Mouse (Mus musculus) intestine, embryonic 16.5 days (tissue): ENCODE data around the gene Mis12. TPM values are rescaled to one million over a fixed set of nuclear protein-coding genes. Genes with fewer than 3 reads are reported as not detected.

Source experiments
- ATAC-seq: fragments of 200-750 bp; cut with Nextera tagmentation; 2 replicates; pipeline ENCODE4 v1.8.0; 2017; ENCODE audit warnings: moderate TSS enrichment, moderate library complexity
- H3K27ac ChIP-seq: fragments of 300-500 bp; sonication (generic); 2 replicates; pipeline ENCODE4 v1.5.1; 2014; ENCODE audit warnings: mild to moderate bottlenecking, low read length
- H3K27me3 ChIP-seq: fragments of 300-500 bp; sonication (generic); replicated peaks from 2 replicates; pipeline ENCODE4 v1.6.1; 2014; ENCODE audit warnings: low read length, control low read depth, mixed read lengths; ENCODE audit not compliant: control insufficient read depth, insufficient read depth
- H3K36me3 ChIP-seq: fragments of 300-500 bp; sonication (generic); 2 replicates; pipeline ENCODE4 v1.6.1; 2014; ENCODE audit warnings: low read length, control low read depth; ENCODE audit not compliant: control insufficient read depth, insufficient read depth
- H3K4me1 ChIP-seq: fragments of 300-500 bp; sonication (generic); 2 replicates; pipeline ENCODE4 v1.6.1; 2014; ENCODE audit warnings: low read length, control low read depth, mixed read lengths; ENCODE audit not compliant: control insufficient read depth, insufficient read depth
- H3K4me2 ChIP-seq: fragments of 300-500 bp; sonication (generic); 2 replicates; pipeline ENCODE4 v1.6.1; 2014; ENCODE audit warnings: low read depth, low read length, control low read depth
- H3K4me3 ChIP-seq: fragments of 300-500 bp; sonication (generic); 2 replicates; pipeline ENCODE4 v1.5.1; 2014; ENCODE audit warnings: mild to moderate bottlenecking, low read length
- H3K9ac ChIP-seq: fragments of 300-500 bp; sonication (generic); 2 replicates; pipeline ENCODE4 v1.6.1; 2014; ENCODE audit warnings: low read depth, low read length
- H3K9me3 ChIP-seq: fragments of 300-500 bp; sonication (generic); 2 replicates; pipeline ENCODE4 v1.6.1; 2016; ENCODE audit warnings: low read length, control low read depth; ENCODE audit not compliant: control insufficient read depth
- WGBS: fragments of 180-500 bp; shearing (Covaris S2); extraction: QIAGEN DNeasy Blood & Tissue Kit; methylation state at CpG from one replicate; pipeline ENCODE4 v1.1.7; 2014; 5-methylcytosine and 5-hydroxymethylcytosine counted together
- polyA plus RNA-seq: library from polyadenylated mRNA; unstranded; fragments of >200 nt; fragmentation: Nextera tagmentation; extraction: Ambion mirVana; gene quantifications from 2 replicates; pipeline ENCODE4 v1.2.1, GENCODE M21; 2015

The Mis12 gene
- polyA plus RNA-seq, 1 experiment from 2014 or later: 35.2 TPM

GRCm38 (mm10) chr11:71033163-71033761 is 13.9 kb downstream of the Mis12 start, which contains the start of gene 6330403K07Rik:
TSS of gene 6330403K07Rik (minus strand) at chr11:71033513.
- Histone ChIP-seq H3K4me2 (peak within 1 kb of the TSS; percentile 86), H3K4me3 (peak within 1 kb of the TSS; percentile 58), H3K36me3 (no peaks in the 10 kb centered on the region), H3K27me3 (no peaks in the 10 kb centered on the region), H3K9me3 (no peaks in the 10 kb centered on the region), H3K9ac (peak within 1 kb of the TSS; percentile 69), H3K27ac (peak within 1 kb of the TSS; percentile 64), H3K4me1 (no peaks in the 10 kb centered on the region; the same call in 1 of the 2 replicates)
- WGBS: under 1% methylated on average over 29 of the region's 31 CpGs
- peak; percentile 97 for ATAC-seq

GRCm38 (mm10) chr11:71039526-71040298 is 20.3 kb downstream of the Mis12 start:
- no peak overlapping the region for H3K27ac ChIP-seq
- ATAC-seq: no peak
- 92% methylated on average over 5 of the region's 5 CpGs for WGBS
- H3K4me1 ChIP-seq: no peaks in the 10 kb centered on the region
- H3K4me2 ChIP-seq: no peak overlapping the region
- H3K9ac ChIP-seq: no peak overlapping the region
- no peaks in the 10 kb centered on the region for H3K27me3 ChIP-seq
- no peaks in the 10 kb centered on the region for H3K36me3 ChIP-seq
- H3K4me3 ChIP-seq: no peak overlapping the region
- no peaks in the 10 kb centered on the region for H3K9me3 ChIP-seq

DNA sequence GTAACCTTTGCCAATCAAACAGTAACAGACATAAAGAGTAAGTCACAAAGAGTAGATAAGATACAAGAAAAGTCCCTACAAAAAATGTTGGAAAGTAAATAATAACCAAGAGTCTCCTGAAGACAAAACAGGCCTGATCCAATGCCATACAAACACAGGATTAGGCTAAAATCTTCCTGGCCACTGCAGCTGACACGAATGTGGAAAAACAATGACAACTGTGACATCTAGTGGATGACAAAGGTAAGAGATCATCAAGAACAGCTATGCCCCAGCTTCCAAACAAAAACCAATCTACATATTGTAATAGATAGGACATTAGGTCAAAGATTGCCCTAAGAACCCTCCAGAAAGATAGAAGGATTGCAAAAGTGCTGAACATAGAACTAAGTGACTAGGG is 33.1 kb downstream of the Mis12 start:
- no peak for ATAC-seq
- 3% methylated on average over 1 of the region's 1 CpGs for WGBS
- Histone ChIP-seq H3K27me3 (no peaks in the 10 kb centered on the region), H3K4me3 (no peak overlapping the region), H3K9me3 (no peaks in the 10 kb centered on the region), H3K4me1 (no peaks in the 10 kb centered on the region), H3K36me3 (no peaks in the 10 kb centered on the region), H3K27ac (no peak overlapping the region), H3K9ac (no peak overlapping the region), H3K4me2 (no peak overlapping the region)

- no peak for ATAC-seq
- no peak overlapping the region for H3K9ac ChIP-seq
- H3K4me3 ChIP-seq: no peak overlapping the region
- whole genome bisulfite sequencing: 81% methylated on average over 1 of the region's 1 CpGs
- H3K4me1 ChIP-seq: no peaks in the 10 kb centered on the region
- H3K27ac ChIP-seq: no peak overlapping the region
- H3K4me2 ChIP-seq: no peak overlapping the region
- no peaks in the 10 kb centered on the region for H3K27me3 ChIP-seq
- H3K36me3 ChIP-seq: no peaks in the 10 kb centered on the region
- no peaks in the 10 kb centered on the region for H3K9me3 ChIP-seq
Measured at GRCm38 (mm10) chr11:71076342-71076741, 56.9 kb downstream of the Mis12 start.

Other genes with a start within 250 kb of the Mis12 start
- 0.37 and 1.0 TPM in 2 replicates for gene Scimp, start 207.0 kb upstream of the Mis12 start, polyA plus RNA-seq
- gene Rabep1, start 174.8 kb upstream of the Mis12 start, polyA plus RNA-seq: 55.8 and 60.7 TPM in 2 replicates
- 86.4 and 92.2 TPM in 2 replicates for gene Nup88, start 49.6 kb upstream of the Mis12 start, polyA plus RNA-seq
- gene Rpain, start 49.4 kb upstream of the Mis12 start, polyA plus RNA-seq: 59.1 and 61.5 TPM in 2 replicates
- 331 and 372 TPM in 2 replicates for gene C1qbp, start 36.6 kb upstream of the Mis12 start, polyA plus RNA-seq
- 12.2 and 13.9 TPM in 2 replicates for gene Dhx33, start 15.2 kb upstream of the Mis12 start, polyA plus RNA-seq
- gene Derl2, start 230 bp downstream of the Mis12 start, polyA plus RNA-seq: 65.8 and 66.4 TPM in 2 replicates
- 45.2 and 51.0 TPM in 2 replicates for gene 6330403K07Rik, start 13.9 kb downstream of the Mis12 start, polyA plus RNA-seq
- gene Nlrp1a, start 125.1 kb downstream of the Mis12 start, polyA plus RNA-seq: 0.17 and 0.20 TPM in 2 replicates
- 0.11 and 0.20 TPM in 2 replicates for gene Nlrp1b, start 211.1 kb downstream of the Mis12 start, polyA plus RNA-seq